In genomic region chr2:90782458-90782857, GRCm38 (mm10) we compare ENCODE assay signal across 8 mouse cellular contexts. TPM values are rescaled to one million over a fixed set of nuclear protein-coding genes. Genes with fewer than 3 reads are reported as not detected.
A peak's percentile ranks its signal among the peaks of the same experiment; 100 is the strongest.
DNase-seq lines count a peak whose midpoint lies in the region; ATAC-seq lines count a peak whose summit lies in the region.

TSS of gene Agbl2 (plus strand) at chr2:90782727.

- H3K9me3 ChIP-seq in forebrain, embryonic 13.5 days (replicated peaks) = no peaks in the 10 kb centered on the region
- no peaks in the 10 kb centered on the region for H3K9me3 ChIP-seq in hindbrain, embryonic 14.5 days (ENCODE audit: control insufficient read depth, low read length)

- DNase-seq in cerebellum, adult 11-12 months = peak; percentile 43
- DNase-seq in cerebellum, postnatal 4 days (ENCODE audit: low spot score in 2 of 2) = no peak
- DNase-seq in adrenal gland, postnatal 36 days = peak; percentile 37 to 48
- DNase-seq in hindbrain, embryonic 14.5 days (ENCODE audit: low spot score) = no peak
- peak; percentile 28 to 50 for DNase-seq in lung, adult 18-20 months
- DNase-seq in retina, embryonic 14.5 days (ENCODE audit: low spot score) = peak; percentile 50
- no peak for DNase-seq in right cerebral cortex, adult 2 months (ENCODE audit: low spot score in 2 of 2)

- peaks cover 39% of the 10 kb centered on the region for H3K36me3 ChIP-seq in forebrain, embryonic 13.5 days (ENCODE audit: poor library complexity, severe bottlenecking)
- peaks cover 37% of the 10 kb centered on the region for H3K36me3 ChIP-seq in hindbrain, embryonic 14.5 days (replicated peaks; ENCODE audit: control insufficient read depth, insufficient read depth)

- H3K27ac ChIP-seq in forebrain, embryonic 13.5 days = no peak within 1 kb of the TSS; the same call in 1 of the 2 replicates
- no peak within 1 kb of the TSS for H3K27ac ChIP-seq in hindbrain, embryonic 14.5 days

- peaks cover 11% of the 10 kb centered on the region for H3K4me1 ChIP-seq in forebrain, embryonic 13.5 days
- no peaks in the 10 kb centered on the region for H3K4me1 ChIP-seq in hindbrain, embryonic 14.5 days (replicated peaks; ENCODE audit: control insufficient read depth, insufficient read depth, low read length)

- 6% methylated on average over 11 of the region's 11 CpGs for WGBS in forebrain, embryonic 13.5 days
- 5% methylated on average over 11 of the region's 11 CpGs for WGBS in hindbrain, embryonic 14.5 days

- H3K27me3 ChIP-seq in forebrain, embryonic 13.5 days = peaks cover 15% of the 10 kb centered on the region; the same call in 1 of the 2 replicates
- H3K27me3 ChIP-seq in hindbrain, embryonic 14.5 days (ENCODE audit: control insufficient read depth, insufficient read depth, low read length) = peaks cover 9% of the 10 kb centered on the region; the same call in 1 of the 2 replicates

- H3K4me2 ChIP-seq in forebrain, embryonic 13.5 days = peak within 1 kb of the TSS; percentile 63
- peak within 1 kb of the TSS; percentile 51 for H3K4me2 ChIP-seq in hindbrain, embryonic 14.5 days (replicated peaks)

- peak; percentile 48; the same call in 1 of the 2 replicates for ATAC-seq in forebrain, embryonic 13.5 days
- peak; percentile 34; the same call in 1 of the 2 replicates for ATAC-seq in hindbrain, embryonic 14.5 days (ENCODE audit: low FRiP score)

- H3K9ac ChIP-seq in forebrain, embryonic 13.5 days = peak within 1 kb of the TSS; percentile 56
- 0 out of 2 replicates have a peak within 1 kb of the TSS, but pooled peaks have one; percentile 28 for H3K9ac ChIP-seq in hindbrain, embryonic 14.5 days

- H3K4me3 ChIP-seq in forebrain, embryonic 13.5 days = peak within 1 kb of the TSS; percentile 33
- H3K4me3 ChIP-seq in hindbrain, embryonic 14.5 days (replicated peaks; ENCODE audit: low read length) = peak within 1 kb of the TSS; percentile 24

RNA-seq across cellular contexts. Expression of gene Agbl2, which starts in this region (rescaled TPM):
- total RNA-seq in adrenal gland, postnatal 36 days (2021) = 1 to 10 TPM; 1.0 to 1.1 TPM
- 0.21 and 1.1 TPM in 2 replicates for polyA plus RNA-seq in forebrain, embryonic 13.5 days (2015; fragmentation: Nextera tagmentation; extraction: Ambion mirVana)
- 0.67 and 1.7 TPM in 2 replicates for polyA plus RNA-seq in hindbrain, embryonic 14.5 days (2014; fragmentation: Nextera tagmentation; extraction: Ambion mirVana)

Comparison
In these comparisons a context has a peak if more than half of its experiments do, and no peak if none do; other contexts are left out.
1. DNase-seq: peak in cerebellum, adult 11-12 months (single experiment), adrenal gland, postnatal 36 days (2 of 2), lung, adult 18-20 months (2 of 2) and retina, embryonic 14.5 days (single experiment); none in cerebellum, postnatal 4 days (0 of 2), hindbrain, embryonic 14.5 days (single experiment) and right cerebral cortex, adult 2 months (0 of 2).